Mouse (Mus musculus) ES-Bruce4 (cell line): ENCODE measurements around the gene Arid5b. TPM values are rescaled to one million over a fixed set of nuclear protein-coding genes. Genes with fewer than 3 reads are reported as not detected.

Experiments
- H3K27ac ChIP-seq: 2 replicates; pipeline ENCODE4 v1.5.1; 2012; ENCODE audit warnings: low read length, inconsistent platforms; ENCODE audit not compliant: insufficient read depth
- H3K27me3 ChIP-seq: 2 replicates; pipeline ENCODE4 v1.6.1; 2012; ENCODE audit warnings: mild to moderate bottlenecking, low read length, inconsistent platforms; ENCODE audit not compliant: control insufficient read depth, poor library complexity, insufficient read depth, severe bottlenecking
- H3K36me3 ChIP-seq: 2 replicates; pipeline ENCODE4 v1.6.1; 2012; ENCODE audit warnings: inconsistent platforms, mild to moderate bottlenecking, low read length, moderate library complexity; ENCODE audit not compliant: control insufficient read depth, poor library complexity, insufficient read depth, severe bottlenecking
- H3K4me1 ChIP-seq: one replicate; pipeline ENCODE4 v1.8.1; 2011; ENCODE audit warnings: low read length; ENCODE audit not compliant: control insufficient read depth, insufficient read depth
- H3K4me3 ChIP-seq: 2 replicates; pipeline ENCODE4 v1.5.1; 2011; ENCODE audit warnings: low read depth, mild to moderate bottlenecking, low read length
- H3K9ac ChIP-seq: 2 replicates; pipeline ENCODE4 v1.6.1; 2012; ENCODE audit warnings: low read depth, mild to moderate bottlenecking, inconsistent platforms; ENCODE audit not compliant: poor library complexity, severe bottlenecking
- H3K9me3 ChIP-seq: replicated peaks from 2 replicates; pipeline ENCODE4 v1.6.1; 2012; ENCODE audit warnings: mild to moderate bottlenecking, low read length, inconsistent platforms; ENCODE audit not compliant: control insufficient read depth, poor library complexity, insufficient read depth, severe bottlenecking
- CTCF ChIP-seq: IDR thresholded peaks from one replicate; pipeline ENCODE4 v1.8.1; 2011; ENCODE audit warnings: low read depth, low read length
- EP300 ChIP-seq: IDR thresholded peaks from 2 replicates; pipeline ENCODE4 v1.6.1; 2011; ENCODE audit warnings: low read depth, low read length; ENCODE audit not compliant: insufficient read depth
- POLR2A ChIP-seq: IDR thresholded peaks from one replicate; pipeline ENCODE4 v1.8.1; 2011; ENCODE audit warnings: low read length; ENCODE audit not compliant: insufficient read depth
- polyA plus RNA-seq: library from polyadenylated mRNA; stranded (reverse); fragments of >200 nt; gene quantifications from 2 replicates; pipeline ENCODE4 v1.2.4, GENCODE M21; 2011; ENCODE audit warnings: low read depth; ENCODE audit not compliant: missing spikeins, insufficient read depth, insufficient read length

The Arid5b gene
- polyA plus RNA-seq, 1 experiment, result 48.3 TPM

GRCm38 (mm10) chr10:68064571-68064970 is 214.0 kb downstream of the Arid5b start:
- no peaks in the 10 kb centered on the region for H3K4me1 ChIP-seq
- no peaks in the 10 kb centered on the region for H3K27me3 ChIP-seq
- TF ChIP-seq CTCF (no peak), EP300 (no peak), POLR2A (no peak)
- H3K9ac ChIP-seq, result no peak overlapping the region
- no peaks in the 10 kb centered on the region for H3K36me3 ChIP-seq
- H3K9me3 ChIP-seq, result peaks cover 5% of the 10 kb centered on the region; the same call in 1 of the 2 replicates
- H3K4me3 ChIP-seq, result no peak overlapping the region
- no peak overlapping the region for H3K27ac ChIP-seq

- no peaks in the 10 kb centered on the region for H3K36me3 ChIP-seq
- H3K27ac ChIP-seq, result no peak overlapping the region
- peaks cover 5% of the 10 kb centered on the region; the same call in 1 of the 2 replicates for H3K9me3 ChIP-seq
- no peaks in the 10 kb centered on the region for H3K27me3 ChIP-seq
- no peak overlapping the region for H3K9ac ChIP-seq
- H3K4me3 ChIP-seq, result no peak overlapping the region
- no peak for TF ChIP-seq EP300
- TF ChIP-seq POLR2A, result no peak
- TF ChIP-seq CTCF, result no peak
- H3K4me1 ChIP-seq, result no peaks in the 10 kb centered on the region
Measured at GRCm38 (mm10) chr10:68063806-68064545, 214.6 kb downstream of the Arid5b start.

GRCm38 (mm10) chr10:68061249-68061615 is 217.3 kb downstream of the Arid5b start:
- Histone ChIP-seq H3K9me3 (peaks cover 9% of the 10 kb centered on the region; the same call in 1 of the 2 replicates), H3K4me1 (no peaks in the 10 kb centered on the region), H3K36me3 (no peaks in the 10 kb centered on the region), H3K27ac (no peak overlapping the region), H3K27me3 (no peaks in the 10 kb centered on the region), H3K4me3 (no peak overlapping the region), H3K9ac (no peak overlapping the region)
- TF ChIP-seq EP300, result no peak
- TF ChIP-seq CTCF, result no peak

- Histone ChIP-seq H3K4me1 (no peaks in the 10 kb centered on the region), H3K4me3 (no peak overlapping the region), H3K36me3 (no peaks in the 10 kb centered on the region), H3K27ac (no peak overlapping the region), H3K9ac (no peak overlapping the region), H3K27me3 (no peaks in the 10 kb centered on the region), H3K9me3 (peaks cover 9% of the 10 kb centered on the region; the same call in 1 of the 2 replicates)
- TF ChIP-seq POLR2A (no peak), CTCF (no peak), EP300 (no peak)
Measured at GRCm38 (mm10) chr10:68060590-68061248, 217.8 kb downstream of the Arid5b start.

- no peak overlapping the region for H3K27ac ChIP-seq
- TF ChIP-seq EP300 (no peak), POLR2A (no peak), CTCF (no peak)
Measured at GRCm38 (mm10) chr10:68058378-68058777, 220.2 kb downstream of the Arid5b start.

GRCm38 (mm10) chr10:68057841-68058240 is 220.7 kb downstream of the Arid5b start:
- H3K9me3 ChIP-seq, result peaks cover 4% of the 10 kb centered on the region; the same call in 1 of the 2 replicates
- H3K9ac ChIP-seq, result no peak overlapping the region
- H3K4me3 ChIP-seq, result no peak overlapping the region
- H3K4me1 ChIP-seq, result no peaks in the 10 kb centered on the region
- TF ChIP-seq POLR2A, result no peak
- TF ChIP-seq EP300, result no peak
- no peak for TF ChIP-seq CTCF
- H3K36me3 ChIP-seq, result no peaks in the 10 kb centered on the region
- H3K27ac ChIP-seq, result no peak overlapping the region
- no peaks in the 10 kb centered on the region for H3K27me3 ChIP-seq

More at GRCm38 (mm10) chr10:68058378-68058777, 220.2 kb downstream of the Arid5b start:
- Histone ChIP-seq H3K9me3 (peaks cover 4% of the 10 kb centered on the region; the same call in 1 of the 2 replicates), H3K9ac (no peak overlapping the region), H3K27me3 (no peaks in the 10 kb centered on the region), H3K4me3 (no peak overlapping the region), H3K36me3 (no peaks in the 10 kb centered on the region), H3K4me1 (no peaks in the 10 kb centered on the region)
